Mouse (Mus musculus) embryonic stem cell, embryonic (primary cell): ENCODE results near the gene Amer2.

ENCODE experiments used
- CTCF ChIA-PET, 4 experiments: fragments of 300-600 bp in 2 of 4; fragments of 350-600 bp in 2 of 4; sonication (Branson Sonifier 250); formaldehyde crosslinking; loops; one replicate each; lab custom pipeline; 2022; ENCODE audit warnings: inconsistent platforms in 2 of 4; lab: Charles Lee
- POLR2A ChIA-PET, 4 experiments: fragments of 300-600 bp in 2 of 4; fragments of 350-600 bp in 2 of 4; sonication (Branson Sonifier 250); formaldehyde crosslinking; loops; one replicate each; lab custom pipeline; 2022; ENCODE audit warnings: antibody characterized with exemption in 4 of 4, inconsistent platforms in 1 of 4; lab: Charles Lee

The Amer2 gene

GRCm38 (mm10) chr14:60429513-60429912 is 56.5 kb downstream of the Amer2 start:
- ChIA-PET CTCF (no interaction called here), POLR2A (no interaction called here)

GRCm38 (mm10) chr14:60431515-60431914 is 58.5 kb downstream of the Amer2 start:
- CTCF ChIA-PET = interaction anchor here in 1 of 4 experiments (0.7 kb wide), 1 partner anchor 82 kb away, joined by 3 read pairs; no protein-coding TSS in a partner anchor
- POLR2A ChIA-PET = no interaction called here

- ChIA-PET POLR2A (no interaction called here), CTCF (no interaction called here)
Observed at GRCm38 (mm10) chr14:60432136-60432535, 59.1 kb downstream of the Amer2 start.

GRCm38 (mm10) chr14:60435515-60435914 is 62.5 kb downstream of the Amer2 start:
- ChIA-PET POLR2A (no interaction called here), CTCF (interaction anchor here in 1 of 4 experiments (1.2 kb wide), 1 partner anchor 171 kb away, joined by 3 read pairs; the partner anchor contains the start of gene Mtmr6)

GRCm38 (mm10) chr14:60436364-60436763 is 63.3 kb downstream of the Amer2 start:
- CTCF ChIA-PET = interaction anchor here in 1 of 4 experiments (1.2 kb wide), 1 partner anchor 171 kb away, joined by 3 read pairs; the partner anchor contains the start of gene Mtmr6
- POLR2A ChIA-PET = no interaction called here
